Mouse (Mus musculus) C2C12 (cell line): Measurements from ENCODE around the gene Spata45.

Source experiments
- CEBPB ChIP-seq: IDR thresholded peaks from one replicate; pipeline ENCODE4 v1.6.1; 2011; ENCODE audit warnings: low read depth, mild to moderate bottlenecking, control low read depth, moderate library complexity
- CTCF ChIP-seq: IDR thresholded peaks from one replicate; pipeline ENCODE4 v1.5.1; 2011; ENCODE audit not compliant: control insufficient read depth, insufficient read depth, insufficient read length
- MYOG ChIP-seq: IDR thresholded peaks from one replicate; pipeline ENCODE4 v1.6.1; 2011; ENCODE audit not compliant: control insufficient read depth, insufficient read length; ENCODE audit errors: extremely low read depth
- USF1 ChIP-seq: IDR thresholded peaks from one replicate; pipeline ENCODE4 v1.6.1; 2011; ENCODE audit warnings: low read depth, mild to moderate bottlenecking, control low read depth, moderate library complexity

DNA sequence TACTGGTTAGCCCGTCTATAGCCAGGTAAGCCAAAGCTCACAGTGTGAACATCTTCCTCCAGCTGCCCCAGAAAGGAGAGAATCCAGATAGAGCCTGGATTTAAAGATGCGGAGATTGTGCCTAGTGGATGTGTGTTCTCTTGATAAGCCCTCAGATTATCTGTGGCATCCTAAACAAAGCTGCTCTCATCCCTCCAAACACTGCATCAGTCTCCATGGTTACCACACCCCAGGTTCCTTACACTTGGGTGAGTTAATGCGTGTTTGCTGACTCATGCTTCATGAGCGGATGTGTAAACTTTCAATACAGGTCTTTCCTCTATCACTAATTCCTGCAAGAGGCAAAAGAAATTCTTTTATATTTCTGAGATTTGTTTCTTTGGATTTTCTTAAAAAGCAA, 790 bp upstream of the Spata45 start:
- TF ChIP-seq CTCF (no peak), CEBPB (no peak), MYOG (no peak), USF1 (no peak)
